Mouse (Mus musculus): ENCODE results near the gene Sumo1. TPM values are rescaled to one million over a fixed set of nuclear protein-coding genes. Genes with fewer than 3 reads are reported as not detected.
A peak's percentile ranks its signal among the peaks of the same experiment; 100 is the strongest.

Gene Sumo1
- polyA plus RNA-seq, 1 experiment from 2014 or later = 412 TPM

DNA sequence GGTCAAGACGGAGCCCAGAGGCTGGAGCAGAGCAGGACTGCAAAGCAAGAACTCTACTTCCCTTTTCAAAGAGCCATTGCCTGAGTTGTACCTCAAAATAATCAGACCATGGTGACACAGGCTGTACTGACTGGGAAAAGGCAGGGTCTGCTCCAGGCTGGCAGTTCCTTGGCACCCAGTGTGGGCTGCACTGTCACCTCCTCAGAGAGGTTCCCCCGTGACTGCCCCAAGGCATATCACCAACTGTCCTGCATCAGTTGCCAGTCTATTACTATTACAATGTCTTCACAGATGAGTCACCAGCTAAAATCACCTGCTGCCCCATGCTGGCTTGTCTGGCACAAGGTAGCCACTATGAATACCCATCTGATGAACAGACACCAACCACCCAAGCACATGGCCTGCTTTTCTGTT, 77.0 kb downstream of the Sumo1 start:
- WGBS = 54% methylated on average over 2 of the region's 2 CpGs
- no peak overlapping the region for H3K9ac ChIP-seq
- no peaks in the 10 kb centered on the region for H3K27me3 ChIP-seq (ENCODE audit: insufficient read depth, low read length)
- DNase-seq = no peak
- H3K27ac ChIP-seq (ENCODE audit: low read depth) = peak overlapping the region; percentile 5; the same call in 1 of the 2 replicates
- peaks cover 15% of the 10 kb centered on the region for H3K4me1 ChIP-seq (ENCODE audit: insufficient read depth)
- no peaks in the 10 kb centered on the region for H3K9me3 ChIP-seq (ENCODE audit: low read depth, low read length)
- no peaks in the 10 kb centered on the region for H3K36me3 ChIP-seq (ENCODE audit: insufficient read depth)
- no peak overlapping the region for H3K4me2 ChIP-seq
- no peak overlapping the region for H3K4me3 ChIP-seq (ENCODE audit: low read depth, low read length)
- no peak for TF ChIP-seq CTCF (IDR thresholded peaks at IDR 0.05; ENCODE audit: low read depth)
- no peak for ATAC-seq (ENCODE audit: insufficient read depth)

DNA sequence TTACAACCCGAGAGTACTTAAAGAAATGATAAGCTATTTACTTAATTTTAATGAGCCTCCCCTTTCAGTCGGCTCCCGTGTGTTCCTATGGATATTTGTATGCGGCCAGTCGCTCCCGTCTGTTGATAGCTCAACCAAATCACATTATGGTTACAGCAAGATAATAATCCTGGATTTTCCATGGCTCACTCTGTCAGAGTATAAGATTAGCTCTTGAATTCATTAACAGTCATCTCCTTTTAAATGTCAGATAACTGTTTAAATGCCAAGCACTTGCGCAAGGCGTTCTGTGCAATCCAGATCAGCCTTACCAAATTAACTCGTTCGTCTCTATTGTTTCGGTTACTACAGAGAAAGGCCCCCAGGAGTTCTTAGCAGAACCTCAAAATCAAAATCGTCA, 77.8 kb downstream of the Sumo1 start:
- peak; percentile 19; the same call in 1 of the 2 replicates for ATAC-seq (ENCODE audit: insufficient read depth)

DNA sequence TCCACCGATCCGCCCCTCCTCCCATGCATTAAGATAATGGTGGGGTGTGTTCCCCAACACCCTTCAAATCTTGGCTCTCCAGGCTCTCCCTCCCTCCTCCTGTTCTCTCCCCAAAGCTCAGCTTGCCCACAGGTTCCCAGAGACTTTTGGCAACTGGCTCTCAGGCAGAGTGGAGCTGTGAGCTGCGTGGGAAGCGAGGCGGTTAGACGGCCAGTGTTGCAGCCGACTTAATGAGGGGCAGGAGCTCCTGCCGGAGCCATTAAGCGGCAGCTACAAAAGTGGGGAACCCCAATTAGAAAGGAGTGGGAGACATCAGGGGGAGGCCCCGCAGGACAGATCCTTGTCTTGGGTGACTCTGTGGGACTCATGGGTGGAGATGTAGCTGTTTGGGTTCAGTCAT, 78.3 kb downstream of the Sumo1 start:
- H3K4me3 ChIP-seq (ENCODE audit: low read depth, low read length) = peak overlapping the region; percentile 2; the same call in 1 of the 2 replicates
- WGBS = 19% methylated on average over 10 of the region's 10 CpGs
- H3K4me2 ChIP-seq = peak overlapping the region; percentile 47
- 0 out of 2 replicates have a peak overlapping the region, but pooled peaks have one; percentile 38 for H3K27ac ChIP-seq (ENCODE audit: low read depth)
- H3K9me3 ChIP-seq (ENCODE audit: low read depth, low read length) = no peaks in the 10 kb centered on the region
- H3K9ac ChIP-seq = 0 out of 2 replicates have a peak overlapping the region, but pooled peaks have one; percentile 7
- H3K36me3 ChIP-seq (ENCODE audit: insufficient read depth) = no peaks in the 10 kb centered on the region
- no peak for TF ChIP-seq CTCF (IDR thresholded peaks at IDR 0.05; ENCODE audit: low read depth)
- DNase-seq (peak; percentile 44), ATAC-seq (ENCODE audit: insufficient read depth) (no peak)
- no peaks in the 10 kb centered on the region for H3K27me3 ChIP-seq (ENCODE audit: insufficient read depth, low read length)
- peaks cover 15% of the 10 kb centered on the region for H3K4me1 ChIP-seq (ENCODE audit: insufficient read depth)

More for the DNA sequence above, 77.8 kb downstream of the Sumo1 start:
- no peak overlapping the region for H3K9ac ChIP-seq
- H3K9me3 ChIP-seq (ENCODE audit: low read depth, low read length) = no peaks in the 10 kb centered on the region
- H3K27ac ChIP-seq (ENCODE audit: low read depth) = no peak overlapping the region
- no peak for TF ChIP-seq CTCF (IDR thresholded peaks at IDR 0.05; ENCODE audit: low read depth)
- no peaks in the 10 kb centered on the region for H3K36me3 ChIP-seq (ENCODE audit: insufficient read depth)
- no peak overlapping the region for H3K4me3 ChIP-seq (ENCODE audit: low read depth, low read length)
- 19% methylated on average over 12 of the region's 12 CpGs for WGBS
- no peaks in the 10 kb centered on the region for H3K27me3 ChIP-seq (ENCODE audit: insufficient read depth, low read length)
- DNase-seq = peak; percentile 80
- H3K4me2 ChIP-seq = peak overlapping the region; percentile 47
- H3K4me1 ChIP-seq (ENCODE audit: insufficient read depth) = peaks cover 15% of the 10 kb centered on the region

DNA sequence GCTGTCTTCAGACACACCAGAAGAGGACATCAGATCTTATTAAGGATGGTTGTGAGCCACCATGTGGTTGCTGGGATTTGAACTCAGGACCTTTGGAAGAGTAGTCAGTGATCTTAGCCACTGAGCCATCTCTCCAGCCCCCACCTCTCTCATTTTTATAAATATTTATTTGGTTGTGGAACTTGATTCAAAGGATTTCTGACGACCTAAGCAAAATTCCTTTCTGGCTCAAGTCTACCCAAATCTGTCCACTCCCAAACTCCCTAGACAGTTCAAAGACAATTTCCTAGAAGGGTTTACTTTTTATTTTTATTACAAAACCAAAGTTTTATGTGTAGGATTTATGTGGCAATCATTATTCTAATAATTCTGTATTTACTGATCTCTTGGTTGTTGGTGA, 81.4 kb downstream of the Sumo1 start:
- Histone ChIP-seq H3K4me1 (ENCODE audit: insufficient read depth) (peaks cover 15% of the 10 kb centered on the region), H3K4me3 (ENCODE audit: low read depth, low read length) (no peak overlapping the region), H3K9me3 (ENCODE audit: low read depth, low read length) (no peaks in the 10 kb centered on the region), H3K9ac (no peak overlapping the region), H3K27ac (ENCODE audit: low read depth) (no peak overlapping the region), H3K27me3 (ENCODE audit: insufficient read depth, low read length) (no peaks in the 10 kb centered on the region), H3K4me2 (no peak overlapping the region), H3K36me3 (ENCODE audit: insufficient read depth) (no peaks in the 10 kb centered on the region)
- WGBS = 48% methylated on average over 1 of the region's 1 CpGs
- no peak for ATAC-seq (ENCODE audit: insufficient read depth)
- peak; percentile 24 for DNase-seq
- TF ChIP-seq CTCF (IDR thresholded peaks at IDR 0.05; ENCODE audit: low read depth) = no peak

DNA sequence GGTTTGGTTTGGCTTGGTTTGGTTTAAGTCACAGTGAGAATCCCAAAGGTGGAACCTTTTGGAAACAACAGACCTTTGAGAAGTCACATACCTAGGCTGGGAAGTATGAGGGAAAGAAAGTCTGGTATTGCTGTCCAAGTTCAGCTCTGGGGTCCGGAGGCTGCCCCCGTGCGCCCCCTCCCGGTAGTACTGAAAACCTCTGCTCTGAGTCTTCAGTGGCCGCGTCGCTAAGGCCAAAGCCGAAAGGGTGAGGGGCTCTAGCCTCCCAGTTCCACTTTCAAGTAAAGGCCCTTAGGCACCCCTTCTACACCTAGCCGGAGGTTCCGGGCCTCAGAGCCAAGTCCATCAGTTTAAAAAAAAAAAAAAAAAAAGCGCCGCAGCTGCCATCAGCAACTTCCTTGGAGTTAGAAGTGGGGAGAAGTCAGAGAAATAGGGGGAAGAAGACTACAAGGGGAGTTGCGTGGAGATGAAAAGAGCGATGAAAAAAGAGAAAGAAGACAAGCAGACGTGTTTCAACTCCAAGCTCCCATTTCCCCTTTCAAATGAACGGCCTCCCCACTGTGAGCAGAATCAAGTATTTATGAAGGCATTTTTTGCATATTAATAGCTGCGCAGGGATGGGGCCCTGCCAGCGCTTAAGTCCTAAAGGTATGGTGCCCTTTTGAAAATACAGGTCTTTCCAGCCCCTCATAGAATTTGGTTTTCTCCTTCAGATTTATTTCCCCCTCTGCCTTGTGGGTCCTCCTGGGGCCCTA, 85.8 kb downstream of the Sumo1 start:
- peaks cover 6% of the 10 kb centered on the region for H3K4me1 ChIP-seq (ENCODE audit: insufficient read depth)
- H3K27me3 ChIP-seq (ENCODE audit: insufficient read depth, low read length) = no peaks in the 10 kb centered on the region
- no peak overlapping the region for H3K4me3 ChIP-seq (ENCODE audit: low read depth, low read length)
- DNase-seq (peak; percentile 84), ATAC-seq (ENCODE audit: insufficient read depth) (peak; percentile 42; the same call in 1 of the 2 replicates)
- peak overlapping the region; percentile 24; the same call in 1 of the 2 replicates for H3K9ac ChIP-seq
- 15% methylated on average over 18 of the region's 18 CpGs for WGBS
- no peaks in the 10 kb centered on the region for H3K9me3 ChIP-seq (ENCODE audit: low read depth, low read length)
- peak; percentile 88 for TF ChIP-seq CTCF (IDR thresholded peaks at IDR 0.05; ENCODE audit: low read depth)
- H3K27ac ChIP-seq (ENCODE audit: low read depth) = no peak overlapping the region
- H3K36me3 ChIP-seq (ENCODE audit: insufficient read depth) = no peaks in the 10 kb centered on the region
- H3K4me2 ChIP-seq = peak overlapping the region; percentile 51

DNA sequence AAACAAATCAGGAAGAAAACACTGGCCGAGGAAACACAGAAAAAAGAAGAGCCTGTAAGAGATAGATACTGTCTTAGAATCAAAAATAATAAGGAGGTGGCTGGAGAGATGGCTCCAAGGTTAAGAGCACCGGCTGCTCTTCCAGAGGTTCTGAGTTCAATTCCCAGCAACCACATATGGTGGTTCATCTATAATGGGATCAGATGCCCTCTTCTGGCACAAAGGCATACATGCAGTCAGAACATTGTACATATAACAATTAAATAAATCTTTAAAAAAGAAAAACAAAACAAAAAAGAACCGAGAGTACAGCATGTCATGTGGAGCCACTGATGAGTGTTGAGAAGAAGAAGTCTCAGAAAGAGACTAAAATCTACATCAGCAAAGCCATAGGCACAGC, 89.8 kb downstream of the Sumo1 start:
- DNase-seq (peak; percentile 34), ATAC-seq (ENCODE audit: insufficient read depth) (no peak)
- no peaks in the 10 kb centered on the region for H3K27me3 ChIP-seq (ENCODE audit: insufficient read depth, low read length)
- H3K9me3 ChIP-seq (ENCODE audit: low read depth, low read length) = no peaks in the 10 kb centered on the region
- H3K4me3 ChIP-seq (ENCODE audit: low read depth, low read length) = no peak overlapping the region
- H3K9ac ChIP-seq = no peak overlapping the region
- TF ChIP-seq CTCF (IDR thresholded peaks at IDR 0.05; ENCODE audit: low read depth) = peak; percentile 40
- no peak overlapping the region for H3K4me2 ChIP-seq
- peak overlapping the region; percentile 84; the same call in 1 of the 2 replicates for H3K27ac ChIP-seq (ENCODE audit: low read depth)
- peaks cover 13% of the 10 kb centered on the region for H3K4me1 ChIP-seq (ENCODE audit: insufficient read depth)
- no peaks in the 10 kb centered on the region for H3K36me3 ChIP-seq (ENCODE audit: insufficient read depth)
- WGBS = 57% methylated on average over 3 of the region's 3 CpGs

DNA sequence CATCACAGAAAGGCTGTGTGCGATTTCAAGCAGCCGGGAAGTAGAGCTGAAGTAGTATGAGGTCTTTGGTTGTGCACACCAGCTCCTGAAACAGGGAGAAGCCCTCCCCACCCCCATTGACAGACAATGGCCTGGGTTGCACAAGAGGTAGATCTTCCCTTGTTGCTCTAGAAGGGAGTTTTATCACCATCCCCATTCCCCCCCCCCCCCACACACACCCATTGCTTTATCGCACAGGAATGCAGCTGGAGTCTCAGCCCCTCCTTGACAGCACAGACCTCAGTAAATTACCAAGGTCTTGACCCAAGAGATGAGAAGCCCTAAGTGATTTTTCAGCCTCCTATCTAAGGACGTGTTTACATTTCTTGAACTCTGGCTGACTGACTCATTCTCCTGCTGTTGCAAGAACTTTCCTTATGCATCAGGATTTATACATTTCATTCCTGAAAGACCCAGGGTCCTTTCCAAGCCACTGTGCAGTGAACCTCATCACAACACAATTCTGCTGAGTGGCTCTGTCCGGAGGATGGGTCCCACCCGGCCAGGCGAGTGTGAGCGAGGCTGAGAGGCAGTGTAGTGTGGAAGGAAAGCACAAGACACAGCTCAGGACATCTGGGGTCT, 90.4 kb downstream of the Sumo1 start:
- 5% methylated on average over 8 of the region's 8 CpGs for WGBS
- peak; percentile 81 for DNase-seq
- no peaks in the 10 kb centered on the region for H3K27me3 ChIP-seq (ENCODE audit: insufficient read depth, low read length)
- no peak for TF ChIP-seq CTCF (IDR thresholded peaks at IDR 0.05; ENCODE audit: low read depth)
- peaks cover 13% of the 10 kb centered on the region for H3K4me1 ChIP-seq (ENCODE audit: insufficient read depth)
- no peaks in the 10 kb centered on the region for H3K9me3 ChIP-seq (ENCODE audit: low read depth, low read length)
- H3K9ac ChIP-seq = no peak overlapping the region
- no peaks in the 10 kb centered on the region for H3K36me3 ChIP-seq (ENCODE audit: insufficient read depth)
- H3K4me2 ChIP-seq = peak overlapping the region; percentile 28
- peak overlapping the region; percentile 84 for H3K27ac ChIP-seq (ENCODE audit: low read depth)
- H3K4me3 ChIP-seq (ENCODE audit: low read depth, low read length) = no peak overlapping the region
- ATAC-seq (ENCODE audit: insufficient read depth) = peak; percentile 90

Measured in lung, embryonic 14.5 days (tissue).